Mouse (Mus musculus) intestine, embryonic 16.5 days (tissue): Measurements from ENCODE around the gene Slc25a13. TPM values are rescaled to one million over a fixed set of nuclear protein-coding genes. Genes with fewer than 3 reads are reported as not detected.

Experiments used
- ATAC-seq: fragments of 200-750 bp; cut with Nextera tagmentation; 2 replicates; pipeline ENCODE4 v1.8.0; 2017; ENCODE audit warnings: moderate TSS enrichment, moderate library complexity
- H3K27ac ChIP-seq: fragments of 300-500 bp; sonication (generic); 2 replicates; pipeline ENCODE4 v1.5.1; 2014; ENCODE audit warnings: mild to moderate bottlenecking, low read length
- H3K27me3 ChIP-seq: fragments of 300-500 bp; sonication (generic); replicated peaks from 2 replicates; pipeline ENCODE4 v1.6.1; 2014; ENCODE audit warnings: low read length, control low read depth, mixed read lengths; ENCODE audit not compliant: control insufficient read depth, insufficient read depth
- H3K36me3 ChIP-seq: fragments of 300-500 bp; sonication (generic); 2 replicates; pipeline ENCODE4 v1.6.1; 2014; ENCODE audit warnings: low read length, control low read depth; ENCODE audit not compliant: control insufficient read depth, insufficient read depth
- H3K4me1 ChIP-seq: fragments of 300-500 bp; sonication (generic); 2 replicates; pipeline ENCODE4 v1.6.1; 2014; ENCODE audit warnings: low read length, control low read depth, mixed read lengths; ENCODE audit not compliant: control insufficient read depth, insufficient read depth
- H3K4me2 ChIP-seq: fragments of 300-500 bp; sonication (generic); 2 replicates; pipeline ENCODE4 v1.6.1; 2014; ENCODE audit warnings: low read depth, low read length, control low read depth
- H3K4me3 ChIP-seq: fragments of 300-500 bp; sonication (generic); 2 replicates; pipeline ENCODE4 v1.5.1; 2014; ENCODE audit warnings: mild to moderate bottlenecking, low read length
- H3K9ac ChIP-seq: fragments of 300-500 bp; sonication (generic); 2 replicates; pipeline ENCODE4 v1.6.1; 2014; ENCODE audit warnings: low read depth, low read length
- H3K9me3 ChIP-seq: fragments of 300-500 bp; sonication (generic); 2 replicates; pipeline ENCODE4 v1.6.1; 2016; ENCODE audit warnings: low read length, control low read depth; ENCODE audit not compliant: control insufficient read depth
- WGBS: fragments of 180-500 bp; shearing (Covaris S2); extraction: QIAGEN DNeasy Blood & Tissue Kit; methylation state at CpG from one replicate; pipeline ENCODE4 v1.1.7; 2014; 5-methylcytosine and 5-hydroxymethylcytosine counted together
- polyA plus RNA-seq: library from polyadenylated mRNA; unstranded; fragments of >200 nt; fragmentation: Nextera tagmentation; extraction: Ambion mirVana; gene quantifications from 2 replicates; pipeline ENCODE4 v1.2.1, GENCODE M21; 2015

The Slc25a13 gene
- polyA plus RNA-seq, 1 experiment from 2014 or later = 53.1 TPM

GRCm38 (mm10) chr6:6053946-6054345 is 163.0 kb downstream of the Slc25a13 start:
- Histone ChIP-seq H3K9ac (no peak overlapping the region), H3K9me3 (no peaks in the 10 kb centered on the region), H3K4me1 (no peaks in the 10 kb centered on the region), H3K27ac (no peak overlapping the region), H3K27me3 (no peaks in the 10 kb centered on the region), H3K4me3 (no peak overlapping the region), H3K36me3 (no peaks in the 10 kb centered on the region), H3K4me2 (no peak overlapping the region)
- 82% methylated on average over 3 of the region's 3 CpGs for WGBS
- ATAC-seq = no peak

GRCm38 (mm10) chr6:6052696-6053095 is 164.3 kb downstream of the Slc25a13 start:
- H3K9me3 ChIP-seq = no peaks in the 10 kb centered on the region
- ATAC-seq = no peak
- no peak overlapping the region for H3K4me2 ChIP-seq
- no peak overlapping the region for H3K4me3 ChIP-seq
- H3K36me3 ChIP-seq = no peaks in the 10 kb centered on the region
- no peak overlapping the region for H3K9ac ChIP-seq
- 80% methylated on average over 11 of the region's 11 CpGs for WGBS
- H3K27ac ChIP-seq = no peak overlapping the region
- no peaks in the 10 kb centered on the region for H3K4me1 ChIP-seq
- H3K27me3 ChIP-seq = no peaks in the 10 kb centered on the region

GRCm38 (mm10) chr6:6046729-6047424 is 170.1 kb downstream of the Slc25a13 start:
- Histone ChIP-seq H3K36me3 (no peaks in the 10 kb centered on the region), H3K27me3 (no peaks in the 10 kb centered on the region), H3K9me3 (no peaks in the 10 kb centered on the region), H3K27ac (no peak overlapping the region), H3K4me2 (no peak overlapping the region), H3K4me1 (no peaks in the 10 kb centered on the region), H3K4me3 (no peak overlapping the region), H3K9ac (no peak overlapping the region)
- 60% methylated on average over 12 of the region's 12 CpGs for WGBS
- ATAC-seq = no peak

- Histone ChIP-seq H3K9ac (no peak overlapping the region), H3K27ac (no peak overlapping the region), H3K4me2 (no peak overlapping the region), H3K27me3 (no peaks in the 10 kb centered on the region), H3K36me3 (no peaks in the 10 kb centered on the region), H3K9me3 (no peaks in the 10 kb centered on the region), H3K4me1 (no peaks in the 10 kb centered on the region), H3K4me3 (no peak overlapping the region)
- ATAC-seq = no peak
- 53% methylated on average over 18 of the region's 18 CpGs for WGBS
Observed at GRCm38 (mm10) chr6:6038773-6039550, 178.0 kb downstream of the Slc25a13 start.

GRCm38 (mm10) chr6:6027664-6028063 is 189.3 kb downstream of the Slc25a13 start:
- H3K27ac ChIP-seq = no peak overlapping the region

DNA sequence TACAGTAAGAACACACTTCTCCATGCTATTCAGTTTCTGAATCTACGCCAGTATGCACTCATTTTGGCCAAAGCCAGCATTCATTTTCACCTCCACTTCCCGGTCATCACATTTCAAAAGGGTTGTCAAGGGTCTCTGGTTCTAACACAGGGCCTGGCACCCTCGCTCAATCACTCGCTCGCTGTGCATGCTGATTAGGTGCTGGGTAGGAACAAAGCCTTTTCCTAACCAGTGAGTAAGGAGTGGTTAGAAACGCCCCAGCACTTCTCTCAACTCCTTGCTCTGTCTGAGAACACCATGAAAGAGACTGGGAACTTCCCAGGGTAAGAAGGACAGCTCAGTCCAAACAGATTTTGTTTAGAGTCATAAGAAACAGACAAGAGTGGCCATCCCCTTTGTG is 193.0 kb downstream of the Slc25a13 start:
- Histone ChIP-seq H3K9ac (no peak overlapping the region), H3K4me2 (no peak overlapping the region), H3K27ac (no peak overlapping the region), H3K9me3 (no peaks in the 10 kb centered on the region), H3K36me3 (no peaks in the 10 kb centered on the region), H3K27me3 (no peaks in the 10 kb centered on the region), H3K4me3 (no peak overlapping the region), H3K4me1 (no peaks in the 10 kb centered on the region)
- no peak for ATAC-seq
- WGBS = 60% methylated on average over 6 of the region's 6 CpGs

More at GRCm38 (mm10) chr6:6027664-6028063, 189.3 kb downstream of the Slc25a13 start:
- Histone ChIP-seq H3K27me3 (no peaks in the 10 kb centered on the region), H3K4me3 (no peak overlapping the region), H3K9me3 (no peaks in the 10 kb centered on the region), H3K36me3 (no peaks in the 10 kb centered on the region), H3K4me1 (no peaks in the 10 kb centered on the region), H3K9ac (no peak overlapping the region), H3K4me2 (no peak overlapping the region)
- 85% methylated on average over 6 of the region's 6 CpGs for WGBS
- ATAC-seq = no peak

GRCm38 (mm10) chr6:6016931-6017330 is 200.0 kb downstream of the Slc25a13 start:
- no peaks in the 10 kb centered on the region for H3K36me3 ChIP-seq
- H3K9me3 ChIP-seq = no peaks in the 10 kb centered on the region
- no peaks in the 10 kb centered on the region for H3K27me3 ChIP-seq
- ATAC-seq = no peak
- no peaks in the 10 kb centered on the region for H3K4me1 ChIP-seq
- H3K27ac ChIP-seq = no peak overlapping the region
- no peak overlapping the region for H3K9ac ChIP-seq
- no peak overlapping the region for H3K4me2 ChIP-seq
- no peak overlapping the region for H3K4me3 ChIP-seq
- 48% methylated on average over 9 of the region's 9 CpGs for WGBS

DNA sequence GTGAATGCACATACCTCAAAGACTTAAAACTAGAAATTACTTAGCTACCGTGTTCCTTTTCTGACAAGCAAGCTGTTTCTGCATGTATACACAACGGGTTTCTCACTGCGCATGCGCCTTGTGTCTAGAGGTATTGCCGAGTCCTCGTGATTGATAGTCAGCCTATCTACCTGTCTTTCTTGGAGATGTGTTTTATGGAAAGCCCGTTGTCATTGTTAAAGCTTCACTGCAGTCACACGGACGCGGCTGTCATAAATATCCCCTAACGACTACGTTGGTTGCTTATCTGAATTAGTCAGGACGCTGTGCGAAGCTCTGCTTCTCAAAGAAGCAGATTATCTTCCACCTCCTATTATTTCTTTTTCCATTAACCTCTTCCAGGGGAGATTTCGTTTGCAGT is 201.4 kb downstream of the Slc25a13 start:
- Histone ChIP-seq H3K4me1 (no peaks in the 10 kb centered on the region), H3K4me2 (no peak overlapping the region), H3K27me3 (no peaks in the 10 kb centered on the region), H3K27ac (no peak overlapping the region), H3K4me3 (no peak overlapping the region), H3K9ac (no peak overlapping the region), H3K36me3 (no peaks in the 10 kb centered on the region), H3K9me3 (no peaks in the 10 kb centered on the region)
- ATAC-seq = no peak
- 43% methylated on average over 15 of the region's 15 CpGs for WGBS

DNA sequence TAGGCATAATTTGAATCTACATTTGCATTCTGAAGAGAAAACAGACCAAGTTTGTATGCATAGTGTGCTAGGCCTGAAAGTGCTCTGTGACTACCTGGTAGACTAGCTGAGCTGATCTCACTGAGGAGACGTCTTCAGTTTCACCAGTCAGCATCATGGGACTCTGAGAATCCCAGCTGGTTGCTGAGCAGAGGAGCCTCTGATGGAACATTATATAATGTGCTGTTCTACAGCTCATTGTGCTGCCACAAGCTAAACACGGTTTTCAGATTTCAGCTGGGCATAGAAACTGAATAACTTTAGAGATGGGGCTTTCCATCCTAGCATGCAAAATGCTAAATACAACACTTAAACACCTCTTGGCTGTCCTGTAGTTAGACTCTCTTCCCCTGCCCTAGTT is 205.6 kb downstream of the Slc25a13 start:
- no peak for ATAC-seq

More for the DNA sequence above, 205.6 kb downstream of the Slc25a13 start:
- no peak overlapping the region for H3K4me3 ChIP-seq
- H3K4me1 ChIP-seq = no peaks in the 10 kb centered on the region
- H3K27me3 ChIP-seq = no peaks in the 10 kb centered on the region
- no peak overlapping the region for H3K9ac ChIP-seq
- H3K9me3 ChIP-seq = no peaks in the 10 kb centered on the region
- H3K36me3 ChIP-seq = no peaks in the 10 kb centered on the region
- 81% methylated on average over 2 of the region's 2 CpGs for whole genome bisulfite sequencing
- no peak overlapping the region for H3K27ac ChIP-seq
- no peak overlapping the region for H3K4me2 ChIP-seq
